Mouse (Mus musculus) monocyte, adult 5-6 weeks (primary cell): ENCODE data around the gene Unc50. TPM values are rescaled to one million over a fixed set of nuclear protein-coding genes. Genes with fewer than 3 reads are reported as not detected.

Experiments used
- ATAC-seq: fragments of 153-309, 156-312 bp; replicated peaks from 2 replicates; pipeline ENCODE4 v1.8.0; 2017; ENCODE audit warnings: mild to moderate bottlenecking; ENCODE audit not compliant: low TSS enrichment, insufficient number of reproducible peaks, severe bottlenecking, poor library complexity, low FRiP score
- total RNA-seq: library from RNA; stranded (forward); fragments of 200-1000, 200-491, 200-594 nt; gene quantifications from 3 replicates; pipeline ENCODE4 v1.2.3, GENCODE M21; 2017

Unc50 gene
- total RNA-seq, 1 experiment from 2014 or later, result 92.7 TPM

- peak; percentile 90 for ATAC-seq
These were observed 49.1 kb downstream of the Unc50 start for GRCm38 (mm10) chr1:37479074-37479473.

- no peak for ATAC-seq
These were observed 49.8 kb downstream of the Unc50 start for GRCm38 (mm10) chr1:37479759-37480158.

GRCm38 (mm10) chr1:37480731-37481130 lies 50.8 kb downstream of the Unc50 start:
- ATAC-seq, result no peak

- ATAC-seq, result no peak
These were observed 51.4 kb downstream of the Unc50 start for GRCm38 (mm10) chr1:37481331-37481730.

GRCm38 (mm10) chr1:37484612-37485011 lies 54.7 kb downstream of the Unc50 start:
- no peak for ATAC-seq

- peak; percentile 91 for ATAC-seq
These were observed 56.5 kb downstream of the Unc50 start for GRCm38 (mm10) chr1:37486439-37486838.

GRCm38 (mm10) chr1:37486994-37487393 lies 57.1 kb downstream of the Unc50 start:
- ATAC-seq, result no peak

- no peak for ATAC-seq
These were observed 58.6 kb downstream of the Unc50 start for GRCm38 (mm10) chr1:37488531-37488930.

Other genes starting within 250 kb of the Unc50 start
- not detected in 3 replicates for gene Cnga3, start 215.7 kb upstream of the Unc50 start, total RNA-seq
- gene Inpp4a, start 130.3 kb upstream of the Unc50 start, total RNA-seq, result 17.2 to 32.5 TPM (median 17.4 TPM) in 3 replicates
- 54.1 to 70.6 TPM (median 66.7 TPM) in 3 replicates for gene Coa5, start within 50 bp of the Unc50 start, total RNA-seq
- 19.1 to 38.8 TPM (median 27.1 TPM) in 3 replicates for gene Mgat4a, start 110.9 kb downstream of the Unc50 start, total RNA-seq